In genomic region chr17:8183815-8184214, GRCm38 (mm10) we compare ENCODE assay signal across 24 mouse cellular contexts. TPM values are rescaled to one million over a fixed set of nuclear protein-coding genes. Genes with fewer than 3 reads are reported as not detected.
DNase-seq lines count a peak whose midpoint lies in the region; ATAC-seq lines count a peak whose summit lies in the region.
"Had no signal": no experiment of that assay in that cellular context is flagged by ENCODE, and none has a peak within 500 bp of the region (broad histone marks: within the 10 kb centered on the region; RNA-seq: fewer than 3 reads in every experiment).

No protein-coding gene starts in this region.

- peaks cover 18% of the 10 kb centered on the region for H3K4me1 ChIP-seq in heart, embryonic 10.5 days
- peaks cover 14% of the 10 kb centered on the region; the same call in 1 of the 2 replicates for H3K4me1 ChIP-seq in kidney, embryonic 16.5 days (ENCODE audit: insufficient read depth, low read length)
- peaks cover 18% of the 10 kb centered on the region for H3K4me1 ChIP-seq in heart, embryonic 15.5 days (replicated peaks)
- H3K4me1 ChIP-seq: embryonic facial prominence, embryonic 15.5 days; forebrain, embryonic 10.5 days; forebrain, embryonic 15.5 days; hindbrain, embryonic 13.5 days; intestine, embryonic 15.5 days had no signal

- no peak overlapping the region for H3K4me3 ChIP-seq in heart, embryonic 10.5 days
- no peak overlapping the region for H3K4me3 ChIP-seq in kidney, embryonic 16.5 days (ENCODE audit: low read length)
- H3K4me3 ChIP-seq in heart, embryonic 15.5 days, result no peak overlapping the region
- H3K4me3 ChIP-seq: embryonic facial prominence, embryonic 15.5 days; erythroblast, embryonic 14.5 days; forebrain, embryonic 10.5 days; forebrain, embryonic 15.5 days; hindbrain, embryonic 13.5 days; intestine, embryonic 15.5 days had no signal

- H3K36me3 ChIP-seq in heart, embryonic 10.5 days, result peaks cover 62% of the 10 kb centered on the region
- H3K36me3 ChIP-seq in kidney, embryonic 16.5 days (ENCODE audit: insufficient read depth, low read length), result peaks cover 48% of the 10 kb centered on the region
- H3K36me3 ChIP-seq in heart, embryonic 15.5 days, result peaks cover 56% of the 10 kb centered on the region

- DNase-seq in heart, embryonic 10.5 days (ENCODE audit: low spot score), result no peak
- no peak for DNase-seq in heart, postnatal 14 days
- no peak for DNase-seq in kidney, adult 18-20 months
- DNase-seq in heart, postnatal 10 days, result peak; percentile 19 to 29
- no peak for DNase-seq in gastrocnemius, adult 8-10 months (ENCODE audit: low spot score in 2 of 2)
- DNase-seq: adrenal gland, adult 8-10 months; adrenal gland, postnatal 36 days; cerebellum, adult 8-10 months; cerebellum, postnatal 14 days; embryo, embryonic 11 days; gastrocnemius, postnatal 14 days; kidney, adult 8-10 months; kidney, postnatal 14 days had no signal

- H3K4me2 ChIP-seq in kidney, embryonic 16.5 days (replicated peaks; ENCODE audit: low read depth, low read length), result no peak overlapping the region
- no peak overlapping the region for H3K4me2 ChIP-seq in heart, embryonic 15.5 days
- H3K4me2 ChIP-seq: embryonic facial prominence, embryonic 15.5 days; forebrain, embryonic 15.5 days; hindbrain, embryonic 13.5 days; intestine, embryonic 15.5 days had no signal

- intact Hi-C loops in heart, postnatal 14 days (cut with DNase I), result no loop called here
- intact Hi-C loops in heart, postnatal 10 days (cut with DNase I), result no loop called here

- no peak overlapping the region for H3K9ac ChIP-seq in kidney, embryonic 16.5 days (replicated peaks; ENCODE audit: low read length)
- no peak overlapping the region for H3K9ac ChIP-seq in heart, embryonic 15.5 days
- H3K9ac ChIP-seq: embryonic facial prominence, embryonic 15.5 days; forebrain, embryonic 15.5 days; hindbrain, embryonic 13.5 days; intestine, embryonic 15.5 days had no signal

- 0 out of 2 replicates have a peak overlapping the region, but pooled peaks have one; percentile 29 for H3K27ac ChIP-seq in heart, embryonic 10.5 days
- peak overlapping the region; percentile 54; the same call in 1 of the 2 replicates for H3K27ac ChIP-seq in kidney, embryonic 16.5 days (ENCODE audit: low read length)
- peak overlapping the region; percentile 66 for H3K27ac ChIP-seq in heart, embryonic 15.5 days
- H3K27ac ChIP-seq: embryonic facial prominence, embryonic 15.5 days; forebrain, embryonic 10.5 days; forebrain, embryonic 15.5 days; hindbrain, embryonic 13.5 days; intestine, embryonic 15.5 days had no signal

- peak; percentile 42; the same call in 1 of the 2 replicates for ATAC-seq in kidney, embryonic 16.5 days (ENCODE audit: low FRiP score, low TSS enrichment)
- ATAC-seq in heart, embryonic 15.5 days (replicated peaks; ENCODE audit: insufficient number of reproducible peaks, insufficient read depth, low FRiP score, low read depth), result no peak; the same call in 1 of the 2 replicates
- ATAC-seq: forebrain, embryonic 15.5 days; intestine, embryonic 15.5 days had no signal

- no peaks in the 10 kb centered on the region for H3K27me3 ChIP-seq in heart, embryonic 10.5 days (ENCODE audit: insufficient read depth, poor library complexity, severe bottlenecking)
- no peaks in the 10 kb centered on the region for H3K27me3 ChIP-seq in kidney, embryonic 16.5 days (ENCODE audit: insufficient read depth, low read length)
- no peaks in the 10 kb centered on the region for H3K27me3 ChIP-seq in heart, embryonic 15.5 days
- H3K27me3 ChIP-seq: embryonic facial prominence, embryonic 15.5 days; forebrain, embryonic 15.5 days; hindbrain, embryonic 13.5 days; intestine, embryonic 15.5 days had no signal

- no peaks in the 10 kb centered on the region for H3K9me3 ChIP-seq in heart, embryonic 10.5 days
- H3K9me3 ChIP-seq in kidney, embryonic 16.5 days (ENCODE audit: low read length), result no peaks in the 10 kb centered on the region
- H3K9me3 ChIP-seq in heart, embryonic 15.5 days (replicated peaks), result no peaks in the 10 kb centered on the region
- H3K9me3 ChIP-seq: embryonic facial prominence, embryonic 15.5 days; forebrain, embryonic 10.5 days; forebrain, embryonic 15.5 days; hindbrain, embryonic 13.5 days; intestine, embryonic 15.5 days had no signal

- WGBS in heart, embryonic 10.5 days, result 67% methylated on average over 5 of the region's 5 CpGs
- 39% methylated on average over 5 of the region's 5 CpGs for WGBS in kidney, embryonic 16.5 days
- 45% methylated on average over 5 of the region's 5 CpGs for WGBS in heart, embryonic 15.5 days

RNA-seq across cellular contexts. Expression of gene Fgfr1op, which starts 18.5 kb away (rescaled TPM):
- polyA plus RNA-seq in heart, embryonic 10.5 days (2016; fragmentation: Nextera tagmentation; extraction: Ambion mirVana), result 24.9 and 30.8 TPM in 2 replicates
- 10 to 100 TPM; 12.9 to 14.5 TPM for total RNA-seq in heart, postnatal 14 days (2021)
- 42.5 and 44.4 TPM in 2 replicates for polyA plus RNA-seq in kidney, embryonic 16.5 days (2015; fragmentation: Nextera tagmentation; extraction: Ambion mirVana)
- 20.1 and 23.9 TPM in 2 replicates for polyA plus RNA-seq in heart, embryonic 15.5 days (2015; fragmentation: Nextera tagmentation; extraction: Ambion mirVana)
- total RNA-seq in heart, postnatal 10 days (2021), result 10 to 100 TPM; 14.6 to 15.6 TPM
- 10 to 100 TPM; 14.6 to 19.1 (median 15.8) TPM for total RNA-seq in gastrocnemius, adult 8-10 months (2022)

RNA-seq across cellular contexts. Expression of gene Rnaset2a, which starts 35.9 kb away (rescaled TPM):
- 25.0 and 30.2 TPM in 2 replicates for polyA plus RNA-seq in heart, embryonic 10.5 days (2016; fragmentation: Nextera tagmentation; extraction: Ambion mirVana)
- 10 to 100 TPM; 23.6 to 27.0 TPM for total RNA-seq in heart, postnatal 14 days (2021)
- polyA plus RNA-seq in kidney, embryonic 16.5 days (2015; fragmentation: Nextera tagmentation; extraction: Ambion mirVana), result 45.5 and 52.1 TPM in 2 replicates
- 33.0 and 34.1 TPM in 2 replicates for polyA plus RNA-seq in heart, embryonic 15.5 days (2015; fragmentation: Nextera tagmentation; extraction: Ambion mirVana)
- total RNA-seq in heart, postnatal 10 days (2021), result 10 to 100 TPM; 23.4 to 27.6 TPM
- 10 to 100 TPM; 15.2 to 21.7 (median 18.0) TPM for total RNA-seq in gastrocnemius, adult 8-10 months (2022)

RNA-seq across cellular contexts. Expression of gene Gm49673, which starts 36.2 kb away (rescaled TPM):
- polyA plus RNA-seq in heart, embryonic 10.5 days (2016; fragmentation: Nextera tagmentation; extraction: Ambion mirVana), result 0.10 TPM in 1 of 2 replicates, not detected in the other
- under 1 TPM in 1 of 2 experiments, not detected in 1; 0.10 TPM for total RNA-seq in heart, postnatal 14 days (2021)
- 0.22 and 0.31 TPM in 2 replicates for polyA plus RNA-seq in kidney, embryonic 16.5 days (2015; fragmentation: Nextera tagmentation; extraction: Ambion mirVana)
- 0.15 TPM in 1 of 2 replicates, not detected in the other for polyA plus RNA-seq in heart, embryonic 15.5 days (2015; fragmentation: Nextera tagmentation; extraction: Ambion mirVana)
- total RNA-seq in heart, postnatal 10 days (2021), result not detected
- under 1 TPM in 2 of 4 experiments, not detected in 2; 0.15 to 0.54 TPM for total RNA-seq in gastrocnemius, adult 8-10 months (2022)
- total RNA-seq: common myeloid progenitor, adult 5-6 weeks; hematopoietic stem cell, adult 5-6 weeks had no signal
- polyA plus RNA-seq: erythroblast, embryonic 14.5 days; hindbrain, embryonic 13.5 days had no signal

RNA-seq across cellular contexts. Expression of gene Ccr6, which starts 52.0 kb away (rescaled TPM):
- polyA plus RNA-seq in heart, embryonic 10.5 days (2016; fragmentation: Nextera tagmentation; extraction: Ambion mirVana), result not detected in 2 replicates
- not detected for total RNA-seq in heart, postnatal 14 days (2021)
- not detected in 2 replicates for polyA plus RNA-seq in kidney, embryonic 16.5 days (2015; fragmentation: Nextera tagmentation; extraction: Ambion mirVana)
- 0.21 and 0.41 TPM in 2 replicates for polyA plus RNA-seq in heart, embryonic 15.5 days (2015; fragmentation: Nextera tagmentation; extraction: Ambion mirVana)
- not detected for total RNA-seq in heart, postnatal 10 days (2021)
- not detected for total RNA-seq in gastrocnemius, adult 8-10 months (2022)
- total RNA-seq: adrenal gland, postnatal 36 days; common myeloid progenitor, adult 5-6 weeks; gastrocnemius, postnatal 14 days; hematopoietic stem cell, adult 5-6 weeks had no signal
- polyA plus RNA-seq: embryonic facial prominence, embryonic 11.5 days; embryonic facial prominence, embryonic 15.5 days; erythroblast, embryonic 14.5 days; forebrain, embryonic 10.5 days; forebrain, embryonic 15.5 days; hindbrain, embryonic 13.5 days had no signal

Comparison
In these comparisons a context has a peak if more than half of its experiments do, and no peak if none do; other contexts are left out.
1. DNase-seq: peak in heart, postnatal 10 days (2 of 2); none in heart, embryonic 10.5 days (single experiment), heart, postnatal 14 days (0 of 2), kidney, adult 18-20 months (single experiment) and gastrocnemius, adult 8-10 months (0 of 2).
2. Peak in every context shown above with its lines, with median percentiles within 50 percentile points of each other: H3K27ac ChIP-seq.